Mouse (Mus musculus) MEL (cell line): ENCODE results near the gene Dtnb. TPM values are rescaled to one million over a fixed set of nuclear protein-coding genes. Genes with fewer than 3 reads are reported as not detected.

Source experiments
- DNase-seq: peaks from one replicate; pipeline ENCODE4 v3.0.0; 2011; ENCODE audit warnings: low read depth, low spot score
- H3K27ac ChIP-seq: 2 replicates; pipeline ENCODE4 v1.5.1; 2012; ENCODE audit warnings: low read depth, mild to moderate bottlenecking, control low read depth, low read length, moderate library complexity; ENCODE audit not compliant: control insufficient read depth
- H3K27me3 ChIP-seq, 2 experiments: fragments of 150-350 bp in 1 of 2; sonication (generic) in 1 of 2; 2 replicates each; pipeline ENCODE4 v1.6.1; 2012; ENCODE audit warnings: low read length in 2 of 2, mild to moderate bottlenecking in 2 of 2, improper control_type of control experiment in 1 of 2, moderate library complexity in 1 of 2; ENCODE audit not compliant: insufficient read depth in 2 of 2, control insufficient read depth in 1 of 2
- H3K36me3 ChIP-seq, 2 experiments: 2 replicates each; pipeline ENCODE4 v1.6.1; 2012 to 2014; ENCODE audit warnings: low read length in 2 of 2, improper control_type of control experiment in 1 of 2, inconsistent platforms in 1 of 2, mild to moderate bottlenecking in 1 of 2; ENCODE audit not compliant: insufficient read depth in 2 of 2, control insufficient read depth in 1 of 2
- H3K4me1 ChIP-seq, 2 experiments: fragments of 150-350 bp in 1 of 2; sonication (generic) in 1 of 2; 2 replicates each; pipeline ENCODE4 v1.6.1; 2012; ENCODE audit warnings: low read length in 2 of 2, improper control_type of control experiment in 1 of 2, mild to moderate bottlenecking in 1 of 2; ENCODE audit not compliant: insufficient read depth in 2 of 2, control insufficient read depth in 1 of 2
- H3K4me3 ChIP-seq, 2 experiments: fragments of 150-350 bp in 1 of 2; sonication (generic) in 1 of 2; 2 replicates each; pipeline ENCODE4 v1.5.1; 2012; ENCODE audit warnings: low read depth in 2 of 2, low read length in 2 of 2, mild to moderate bottlenecking in 2 of 2, moderate library complexity in 2 of 2, control low read depth in 1 of 2, improper control_type of control experiment in 1 of 2; ENCODE audit not compliant: control insufficient read depth in 1 of 2, insufficient read depth in 1 of 2
- H3K79me2 ChIP-seq: 2 replicates; pipeline ENCODE4 v1.6.1; 2012; ENCODE audit warnings: mild to moderate bottlenecking, low read length, moderate library complexity; ENCODE audit not compliant: control insufficient read depth, poor library complexity, insufficient read depth
- H3K9ac ChIP-seq: 2 replicates; pipeline ENCODE4 v1.6.1; 2012; ENCODE audit warnings: low read depth, mild to moderate bottlenecking, control low read depth, low read length, moderate library complexity; ENCODE audit not compliant: control insufficient read depth, poor library complexity, severe bottlenecking
- H3K9me3 ChIP-seq: fragments of 150-350 bp; sonication (generic); replicated peaks from 2 replicates; pipeline ENCODE4 v1.6.1; 2012; ENCODE audit warnings: mild to moderate bottlenecking, low read length, improper control_type of control experiment, moderate library complexity; ENCODE audit not compliant: insufficient read depth
- BHLHE40 ChIP-seq: IDR thresholded peaks from 2 replicates; pipeline ENCODE4 v1.6.1; 2012; ENCODE audit warnings: low read depth, mild to moderate bottlenecking, inconsistent platforms, low read length, improper control_type of control experiment, borderline replicate concordance
- CTCF ChIP-seq, 3 experiments: IDR thresholded peaks in 2 of 3; conservative IDR thresholded peaks in 1 of 3; 2 replicates each; pipeline ENCODE4 v1.5.1; 2011 to 2012; ENCODE audit warnings: low read length in 3 of 3, low read depth in 2 of 3, mild to moderate bottlenecking in 2 of 3, improper control_type of control experiment in 1 of 3, inconsistent platforms in 1 of 3, mixed read lengths in 1 of 3, moderate library complexity in 1 of 3; ENCODE audit not compliant: control insufficient read depth in 1 of 3, insufficient read depth in 1 of 3, poor library complexity in 1 of 3, severe bottlenecking in 1 of 3
- E2F4 ChIP-seq: IDR thresholded peaks from 2 replicates; pipeline ENCODE4 v1.6.1; 2011; ENCODE audit warnings: low read depth, low read length, improper control_type of control experiment, borderline replicate concordance
- ELF1 ChIP-seq: IDR thresholded peaks from 2 replicates; pipeline ENCODE4 v1.6.1; 2014; ENCODE audit warnings: low read depth, mild to moderate bottlenecking, inconsistent platforms, low read length, improper control_type of control experiment, moderate library complexity
- EP300 ChIP-seq, 2 experiments: IDR thresholded peaks; 2 replicates each; pipeline ENCODE4 v1.6.1; 2011; ENCODE audit warnings: improper control_type of control experiment in 2 of 2, low read length in 2 of 2, low read depth in 1 of 2, mild to moderate bottlenecking in 1 of 2
- ETS1 ChIP-seq: IDR thresholded peaks from 2 replicates; pipeline ENCODE4 v1.6.1; 2012; ENCODE audit warnings: low read depth, mild to moderate bottlenecking, inconsistent platforms, low read length, improper control_type of control experiment, moderate library complexity
- GABPA ChIP-seq: IDR thresholded peaks from 2 replicates; pipeline ENCODE4 v1.6.1; 2012; ENCODE audit warnings: low read depth, mild to moderate bottlenecking, inconsistent platforms, low read length, improper control_type of control experiment, moderate library complexity
- GATA1 ChIP-seq: IDR thresholded peaks from 2 replicates; pipeline ENCODE4 v1.6.1; 2011; ENCODE audit warnings: low read depth, low read length, improper control_type of control experiment
- HCFC1 ChIP-seq: IDR thresholded peaks from 2 replicates; pipeline ENCODE4 v1.6.1; 2012; ENCODE audit warnings: low read depth, mild to moderate bottlenecking, inconsistent platforms, low read length, improper control_type of control experiment, moderate library complexity
- JUND ChIP-seq: IDR thresholded peaks from 2 replicates; pipeline ENCODE4 v1.6.1; 2011; ENCODE audit warnings: low read depth, mild to moderate bottlenecking, improper control_type of control experiment, low read length
- KAT2A ChIP-seq: conservative IDR thresholded peaks from 2 replicates; pipeline ENCODE4 v1.6.1; 2012; ENCODE audit warnings: low read depth, low read length, improper control_type of control experiment, inconsistent platforms
- MAFK ChIP-seq: IDR thresholded peaks from 2 replicates; pipeline ENCODE4 v1.6.1; 2011; ENCODE audit warnings: low read depth, mild to moderate bottlenecking, low read length, improper control_type of control experiment, borderline replicate concordance
- MAZ ChIP-seq: IDR thresholded peaks from 2 replicates; pipeline ENCODE4 v1.6.1; 2012; ENCODE audit warnings: low read depth, mild to moderate bottlenecking, inconsistent platforms, low read length, improper control_type of control experiment
- MXI1 ChIP-seq: IDR thresholded peaks from 2 replicates; pipeline ENCODE4 v1.6.1; 2011; ENCODE audit warnings: mild to moderate bottlenecking, low read depth, low read length, improper control_type of control experiment
- MYB ChIP-seq: IDR thresholded peaks from 2 replicates; pipeline ENCODE4 v1.6.1; 2011; ENCODE audit warnings: mild to moderate bottlenecking, low read depth, low read length, improper control_type of control experiment
- MYC ChIP-seq: IDR thresholded peaks from 2 replicates; pipeline ENCODE4 v1.6.1; 2011; ENCODE audit warnings: low read depth, mild to moderate bottlenecking, low read length, improper control_type of control experiment, moderate library complexity
- NELFE ChIP-seq: IDR thresholded peaks from 2 replicates; pipeline ENCODE4 v1.6.1; 2011; ENCODE audit warnings: low read depth, low read length, improper control_type of control experiment
- NRF1 ChIP-seq: IDR thresholded peaks from 2 replicates; pipeline ENCODE4 v1.6.1; 2014; ENCODE audit warnings: low read depth, mild to moderate bottlenecking, inconsistent platforms, low read length, improper control_type of control experiment, moderate library complexity; ENCODE audit not compliant: poor library complexity, insufficient read depth, severe bottlenecking
- POLR2AphosphoS2 ChIP-seq: IDR thresholded peaks from 2 replicates; pipeline ENCODE4 v1.6.1; 2011; ENCODE audit warnings: low read length, improper control_type of control experiment
- POLR2AphosphoS5 ChIP-seq: IDR thresholded peaks from 2 replicates; pipeline ENCODE4 v1.6.1; 2012; ENCODE audit warnings: low read depth, borderline replicate concordance, mild to moderate bottlenecking, inconsistent platforms, low read length, moderate library complexity, mixed read lengths
- RAD21 ChIP-seq: IDR thresholded peaks from 2 replicates; pipeline ENCODE4 v1.6.1; 2011; ENCODE audit warnings: mild to moderate bottlenecking, low read depth, low read length, improper control_type of control experiment
- RCOR1 ChIP-seq: IDR thresholded peaks from 2 replicates; pipeline ENCODE4 v1.6.1; 2012; ENCODE audit warnings: low read depth, mild to moderate bottlenecking, inconsistent platforms, low read length, improper control_type of control experiment
- SMC3 ChIP-seq: IDR thresholded peaks from 2 replicates; pipeline ENCODE4 v1.6.1; 2011; ENCODE audit warnings: low read depth, low read length, improper control_type of control experiment
- TBP ChIP-seq: IDR thresholded peaks from 2 replicates; pipeline ENCODE4 v1.8.0; 2011; ENCODE audit warnings: low read depth, low read length, improper control_type of control experiment
- TCF12 ChIP-seq: IDR thresholded peaks from 2 replicates; pipeline ENCODE4 v1.6.1; 2014; ENCODE audit warnings: low read depth, mild to moderate bottlenecking, inconsistent platforms, low read length, improper control_type of control experiment, moderate library complexity
- UBTF ChIP-seq: IDR thresholded peaks from 2 replicates; pipeline ENCODE4 v1.6.1; 2012; ENCODE audit warnings: low read depth, mild to moderate bottlenecking, inconsistent platforms, low read length, improper control_type of control experiment, moderate library complexity, borderline replicate concordance; ENCODE audit not compliant: insufficient read depth
- USF1 ChIP-seq: IDR thresholded peaks from 2 replicates; pipeline ENCODE4 v1.6.1; 2014; ENCODE audit warnings: low read depth, mild to moderate bottlenecking, inconsistent platforms, low read length, improper control_type of control experiment, moderate library complexity
- USF2 ChIP-seq, 2 experiments: IDR thresholded peaks; 2 replicates each; pipeline ENCODE4 v1.6.1; 2011 to 2012; ENCODE audit warnings: improper control_type of control experiment in 2 of 2, low read length in 2 of 2, borderline replicate concordance in 1 of 2, inconsistent platforms in 1 of 2, low read depth in 1 of 2, mild to moderate bottlenecking in 1 of 2; ENCODE audit not compliant: insufficient read depth in 1 of 2
- ZC3H11A ChIP-seq: IDR thresholded peaks from 2 replicates; pipeline ENCODE4 v1.6.1; 2012; ENCODE audit warnings: low read depth, mild to moderate bottlenecking, inconsistent platforms, low read length, improper control_type of control experiment
- ZKSCAN1 ChIP-seq: IDR thresholded peaks from 2 replicates; pipeline ENCODE4 v1.6.1; 2012; ENCODE audit warnings: low read depth, mild to moderate bottlenecking, inconsistent platforms, low read length, improper control_type of control experiment, moderate library complexity
- ZMIZ1 ChIP-seq: IDR thresholded peaks from 2 replicates; pipeline ENCODE4 v1.6.1; 2012; ENCODE audit warnings: low read depth, mild to moderate bottlenecking, inconsistent platforms, low read length, improper control_type of control experiment, moderate library complexity
- ZNF384 ChIP-seq: IDR thresholded peaks from 2 replicates; pipeline ENCODE4 v1.6.1; 2012; ENCODE audit warnings: low read depth, mild to moderate bottlenecking, inconsistent platforms, low read length, improper control_type of control experiment
- polyA plus RNA-seq, 2 experiments: library from polyadenylated mRNA; stranded (reverse) in 1 of 2; unstranded in 1 of 2; fragments of >175 nt in 1 of 2; fragments of >200 nt in 1 of 2; gene quantifications; 2 replicates each; pipeline versions ENCODE4 v1.2.1 to v1.2.4; 2012; ENCODE audit warnings: low replicate concordance in 2 of 2, low read depth in 1 of 2; ENCODE audit not compliant: insufficient read length in 2 of 2, insufficient read depth in 1 of 2, missing spikeins in 1 of 2
- total RNA-seq: library from RNA; depleted of rRNA; stranded (reverse); fragments of 300-350 nt; gene quantifications from 2 replicates; pipeline ENCODE4 v1.2.3, GENCODE M21; 2012

The Dtnb gene
- total and polyA plus RNA-seq, 3 experiments, result 18.6 to 24.9 TPM; not detected in 1

DNA sequence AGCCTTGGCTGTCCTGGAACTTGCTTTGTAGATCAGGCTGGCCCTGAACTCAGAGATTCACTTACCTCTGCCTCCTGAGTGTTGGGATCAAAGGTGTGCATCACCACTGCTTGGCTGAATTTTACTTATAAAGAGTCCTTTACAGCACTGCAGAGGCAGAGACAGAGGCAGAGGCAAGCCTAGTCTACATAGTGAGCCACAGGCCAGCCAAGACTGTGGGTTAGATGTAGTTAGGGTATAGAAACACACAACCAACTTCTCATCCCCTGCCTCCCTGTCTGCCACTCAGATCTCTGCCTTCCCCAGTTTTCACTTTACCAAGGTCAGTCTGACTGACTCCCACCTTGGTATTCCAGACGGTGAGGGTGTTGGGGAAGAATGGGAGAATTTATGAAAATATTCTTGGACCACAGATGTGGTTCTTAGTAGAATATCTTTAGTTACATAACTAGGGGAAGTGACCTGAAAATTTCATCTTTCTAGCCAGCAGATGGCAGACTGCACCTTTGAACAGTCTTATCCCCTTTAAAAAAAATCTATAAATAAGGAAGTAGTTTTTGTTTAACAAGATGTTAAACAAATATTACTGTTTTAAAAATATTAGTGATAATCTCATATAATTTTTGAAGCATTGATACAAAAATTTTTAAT is 88.9 kb downstream of the Dtnb start:
- H3K79me2 ChIP-seq, result no peaks in the 10 kb centered on the region; the same call in 1 of the 2 replicates
- TF ChIP-seq TBP, result no peak
- TF ChIP-seq UBTF, result no peak
- TF ChIP-seq MYB, result no peak
- TF ChIP-seq RCOR1, result no peak
- peak; percentile 79 for TF ChIP-seq ELF1
- no peak for TF ChIP-seq GATA1
- 0 out of 2 replicates have a peak, but pooled peaks have one; percentile 16 for TF ChIP-seq BHLHE40
- no peak for TF ChIP-seq HCFC1
- TF ChIP-seq MAFK, result no peak
- no peak for TF ChIP-seq MYC
- no peak for TF ChIP-seq EP300 (IDR thresholded peaks at IDR 0.05; ENCODE audit: low read depth in 1 of 2, low read length in 2 of 2)
- TF ChIP-seq RAD21, result peak; percentile 91
- TF ChIP-seq SMC3, result peak; percentile 81
- no peak for TF ChIP-seq JUND
- peak; percentile 97 for TF ChIP-seq ZNF384
- TF ChIP-seq ZMIZ1, result no peak
- no peak for TF ChIP-seq POLR2AphosphoS2
- no peak for TF ChIP-seq USF1
- TF ChIP-seq NELFE, result no peak
- TF ChIP-seq E2F4, result no peak
- TF ChIP-seq POLR2AphosphoS5, result no peak
- TF ChIP-seq ZC3H11A, result peak; percentile 74
- no peak for TF ChIP-seq MXI1
- no peak for TF ChIP-seq USF2 (IDR thresholded peaks at IDR 0.05; ENCODE audit: borderline replicate concordance in 1 of 2, insufficient read depth in 1 of 2, low read depth in 1 of 2, low read length in 2 of 2)
- no peak for TF ChIP-seq MAZ
- no peak for TF ChIP-seq ETS1
- no peak for TF ChIP-seq GABPA
- no peak for TF ChIP-seq NRF1
- TF ChIP-seq CTCF (IDR thresholded peaks at IDR 0.05 in 2 of 3, conservative IDR thresholded peaks at IDR 0.05 in 1 of 3; ENCODE audit: control insufficient read depth in 1 of 3, insufficient read depth in 1 of 3, low read depth in 2 of 3, low read length in 3 of 3, poor library complexity in 1 of 3, severe bottlenecking in 1 of 3), result peak in 2 of 3 experiments; percentile 31 to 84; a peak in 4 of 6 replicates
- TF ChIP-seq TCF12, result no peak
- TF ChIP-seq ZKSCAN1, result no peak
- no peak for TF ChIP-seq KAT2A
- TF ChIP-seq, all 39 proteins: peak for 7
- Histone ChIP-seq H3K36me3 (no peaks in the 10 kb centered on the region), H3K9me3 (no peaks in the 10 kb centered on the region), H3K9ac (no peak overlapping the region), H3K27me3 (no peaks in the 10 kb centered on the region), H3K4me3 (no peak overlapping the region), H3K4me1 (no peaks in the 10 kb centered on the region), H3K27ac (no peak overlapping the region)
- DNase-seq, result peak; percentile 79
